26 mouse cellular contexts compared by ENCODE assay signal in the genomic region with DNA sequence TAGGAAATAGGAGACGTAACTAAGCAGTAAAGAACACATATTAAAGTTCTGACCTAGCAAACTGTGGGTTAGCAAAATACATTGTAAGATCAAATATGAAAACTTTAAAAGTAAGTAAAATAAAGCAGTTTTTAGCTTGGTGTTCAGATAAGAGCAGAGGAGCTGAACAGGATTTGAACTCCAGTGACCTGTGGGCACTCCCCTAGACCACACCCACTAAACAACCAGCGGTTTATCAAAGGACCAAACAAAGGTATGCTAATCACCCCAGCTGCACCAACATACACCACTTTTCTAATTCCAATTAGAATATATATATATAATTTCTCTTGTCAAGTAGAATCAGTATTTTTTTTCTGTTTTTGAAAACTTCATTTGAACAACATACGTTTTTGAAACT. TPM values are rescaled to one million over a fixed set of nuclear protein-coding genes. Genes with fewer than 3 reads are reported as not detected.
"Had no signal": no experiment of that assay in that cellular context is flagged by ENCODE, and none has a peak within 500 bp of the region (broad histone marks: within the 10 kb centered on the region; RNA-seq: fewer than 3 reads in every experiment).

No protein-coding gene starts in this region.

- H3K9me3 ChIP-seq: limb, embryonic 12.5 days; limb, embryonic 15.5 days; liver, embryonic 15.5 days; lung, embryonic 15.5 days; midbrain, embryonic 12.5 days; midbrain, embryonic 15.5 days; neural tube, embryonic 12.5 days; neural tube, embryonic 15.5 days had no signal

- H3K4me2 ChIP-seq: limb, embryonic 12.5 days; limb, embryonic 15.5 days; liver, embryonic 15.5 days; lung, embryonic 15.5 days; midbrain, embryonic 12.5 days; midbrain, embryonic 15.5 days; neural tube, embryonic 12.5 days; neural tube, embryonic 15.5 days had no signal

- DNase-seq: kidney, adult 18-20 months; kidney, adult 9 months; kidney, postnatal 14 days; kidney, postnatal 4 days; left cerebral cortex, postnatal 4 days; lung, adult 18-20 months; lung, postnatal 10 days; lung, postnatal 36 days; thymus, adult 2 months; thymus, postnatal 14 days; thymus, postnatal 4 days had no signal

- H3K36me3 ChIP-seq: limb, embryonic 12.5 days; limb, embryonic 15.5 days; liver, embryonic 15.5 days; lung, embryonic 15.5 days; midbrain, embryonic 12.5 days; midbrain, embryonic 15.5 days; neural tube, embryonic 12.5 days; neural tube, embryonic 15.5 days had no signal

- H3K27ac ChIP-seq: limb, embryonic 12.5 days; limb, embryonic 15.5 days; liver, embryonic 15.5 days; lung, embryonic 15.5 days; midbrain, embryonic 12.5 days; midbrain, embryonic 15.5 days; neural tube, embryonic 12.5 days; neural tube, embryonic 15.5 days had no signal

- H3K9ac ChIP-seq: limb, embryonic 12.5 days; limb, embryonic 15.5 days; liver, embryonic 15.5 days; lung, embryonic 15.5 days; midbrain, embryonic 12.5 days; midbrain, embryonic 15.5 days; neural tube, embryonic 12.5 days; neural tube, embryonic 15.5 days had no signal

- H3K4me3 ChIP-seq: limb, embryonic 12.5 days; limb, embryonic 15.5 days; liver, embryonic 15.5 days; lung, embryonic 15.5 days; midbrain, embryonic 12.5 days; midbrain, embryonic 15.5 days; neural tube, embryonic 12.5 days; neural tube, embryonic 15.5 days had no signal

- H3K27me3 ChIP-seq: limb, embryonic 12.5 days; limb, embryonic 15.5 days; liver, embryonic 15.5 days; lung, embryonic 15.5 days; midbrain, embryonic 12.5 days; midbrain, embryonic 15.5 days; neural tube, embryonic 12.5 days; neural tube, embryonic 15.5 days had no signal

- ATAC-seq: intestine, embryonic 16.5 days; midbrain, embryonic 15.5 days had no signal

RNA-seq across cellular contexts. Expression of a gene that starts 46.9 kb away (rescaled TPM):
- total RNA-seq: layer of hippocampus, adult 18-20 months; layer of hippocampus, postnatal 14 days; left cerebral cortex, postnatal 14 days; left cerebral cortex, postnatal 4 days had no signal
- polyA plus RNA-seq: intestine, embryonic 16.5 days; kidney, embryonic 16.5 days; limb, embryonic 15.5 days; liver, embryonic 15.5 days; lung, embryonic 15.5 days; midbrain, embryonic 12.5 days; neural tube, embryonic 12.5 days; small intestine, adult 2 months; spleen, adult 2 months; thymus, adult 2 months had no signal
